Mouse (Mus musculus) CH12.LX (cell line): ENCODE data around the gene Gnb1l.

Source experiments
- CHD1 ChIP-seq: IDR thresholded peaks from 2 replicates; pipeline ENCODE4 v1.6.1; 2012; ENCODE audit warnings: low read depth, low read length, improper control_type of control experiment, inconsistent platforms
- CHD2 ChIP-seq: IDR thresholded peaks from 2 replicates; pipeline ENCODE4 v1.6.1; 2011; ENCODE audit warnings: low read length, improper control_type of control experiment
- CTCF ChIP-seq, 2 experiments: IDR thresholded peaks in 1 of 2; conservative IDR thresholded peaks in 1 of 2; 2 replicates each; pipeline ENCODE4 v1.5.1; 2011 to 2012; ENCODE audit warnings: low read depth in 2 of 2, low read length in 2 of 2, improper control_type of control experiment in 1 of 2, inconsistent platforms in 1 of 2, mild to moderate bottlenecking in 1 of 2, moderate library complexity in 1 of 2
- MAFK ChIP-seq: IDR thresholded peaks from 2 replicates; pipeline ENCODE4 v1.6.1; 2011; ENCODE audit warnings: low read length, improper control_type of control experiment; ENCODE audit not compliant: insufficient replicate concordance
- MEF2A ChIP-seq: IDR thresholded peaks from 2 replicates; pipeline ENCODE4 v1.6.1; 2014; ENCODE audit warnings: low read depth, mild to moderate bottlenecking, inconsistent platforms, low read length, improper control_type of control experiment, borderline replicate concordance
- MYC ChIP-seq: IDR thresholded peaks from 2 replicates; pipeline ENCODE4 v1.6.1; 2011; ENCODE audit warnings: low read depth, mild to moderate bottlenecking, improper control_type of control experiment, low read length
- NELFE ChIP-seq: IDR thresholded peaks from 2 replicates; pipeline ENCODE4 v1.6.1; 2011; ENCODE audit warnings: low read depth, low read length, improper control_type of control experiment
- POLR2A ChIP-seq: IDR thresholded peaks from 2 replicates; pipeline ENCODE4 v1.6.1; 2011; ENCODE audit warnings: low read depth, mild to moderate bottlenecking, improper control_type of control experiment, low read length
- RCOR1 ChIP-seq: conservative IDR thresholded peaks from 2 replicates; pipeline ENCODE4 v1.6.1; 2012; ENCODE audit warnings: low read depth, mild to moderate bottlenecking, inconsistent platforms, low read length, improper control_type of control experiment
- TBP ChIP-seq: conservative IDR thresholded peaks from 2 replicates; pipeline ENCODE4 v1.6.1; 2011; ENCODE audit warnings: low read depth, low read length, improper control_type of control experiment
- TCF12 ChIP-seq: IDR thresholded peaks from 2 replicates; pipeline ENCODE4 v1.6.1; 2014; ENCODE audit warnings: low read depth, mild to moderate bottlenecking, inconsistent platforms, low read length, improper control_type of control experiment
- USF1 ChIP-seq: IDR thresholded peaks from 2 replicates; pipeline ENCODE4 v1.6.1; 2014; ENCODE audit warnings: low read depth, mild to moderate bottlenecking, inconsistent platforms, low read length, improper control_type of control experiment
- ZKSCAN1 ChIP-seq: IDR thresholded peaks from 2 replicates; pipeline ENCODE4 v1.6.1; 2012; ENCODE audit warnings: low read depth, inconsistent platforms, low read length, improper control_type of control experiment, borderline replicate concordance

- TF ChIP-seq CHD2 (no peak), CTCF (conservative IDR thresholded peaks at IDR 0.05 in 1 of 2, IDR thresholded peaks at IDR 0.05 in 1 of 2; ENCODE audit: low read depth in 2 of 2, low read length in 2 of 2) (no peak), USF1 (no peak), CHD1 (no peak), RCOR1 (no peak), NELFE (no peak), POLR2A (no peak), ZKSCAN1 (no peak), TCF12 (no peak), TBP (no peak), MAFK (no peak), MEF2A (no peak), MYC (no peak)
Observed at GRCm38 (mm10) chr16:18608226-18608625, 109.7 kb downstream of the Gnb1l start.
